Mouse (Mus musculus) cerebellum, adult 2 months (tissue): Measurements from ENCODE around the gene Vps51. TPM values are rescaled to one million over a fixed set of nuclear protein-coding genes. Genes with fewer than 3 reads are reported as not detected.

ENCODE experiments used
- DNase-seq, 2 experiments: peaks; one replicate each; pipeline ENCODE4 v3.0.0; 2021
- H3K27ac ChIP-seq: fragments of 200-500 bp; 2 replicates; pipeline ENCODE4 v1.5.1; 2012; ENCODE audit warnings: low read length, control low read depth, inconsistent platforms; ENCODE audit not compliant: insufficient read depth
- H3K27me3 ChIP-seq: fragments of 200-500 bp; 2 replicates; pipeline ENCODE4 v1.6.1; 2012; ENCODE audit warnings: inconsistent platforms, mild to moderate bottlenecking, low read length, moderate library complexity; ENCODE audit not compliant: control insufficient read depth, insufficient read depth
- H3K4me1 ChIP-seq: fragments of 200-500 bp; 2 replicates; pipeline ENCODE4 v1.6.1; 2011; ENCODE audit warnings: low read length; ENCODE audit not compliant: control insufficient read depth, insufficient read depth
- H3K4me3 ChIP-seq: fragments of 200-500 bp; replicated peaks from 2 replicates; pipeline ENCODE3; 2011; ENCODE audit warnings: mild to moderate bottlenecking, low read depth, low read length, control low read depth; ENCODE audit not compliant: insufficient read depth
- CTCF ChIP-seq: fragments of 200-500 bp; IDR thresholded peaks from 2 replicates; pipeline ENCODE4 v1.5.1; 2011; ENCODE audit warnings: low read depth, mild to moderate bottlenecking, control low read depth, low read length, moderate library complexity, borderline replicate concordance; ENCODE audit not compliant: insufficient read depth
- POLR2A ChIP-seq: fragments of 200-500 bp; IDR thresholded peaks from 2 replicates; pipeline ENCODE4 v1.6.1; 2011; ENCODE audit warnings: low read length, control low read depth, borderline replicate concordance; ENCODE audit not compliant: insufficient read depth
- WGBS: fragments of 180-500 bp; shearing (Covaris S2); methylation state at CpG from one replicate; pipeline ENCODE4 v1.1.7; 2018; 5-methylcytosine and 5-hydroxymethylcytosine counted together
- polyA plus RNA-seq: library from polyadenylated mRNA; depleted of rRNA; stranded (reverse); fragments of >200 nt; gene quantifications from 2 replicates; pipeline ENCODE4 v1.2.3, GENCODE M21; 2012

Vps51 gene
- polyA plus RNA-seq, 1 experiment = 108 TPM

- WGBS = 55% methylated on average over 31 of the region's 31 CpGs
- no peak overlapping the region for H3K27ac ChIP-seq
Measured at GRCm38 (mm10) chr19:6070571-6071250, 6.3 kb downstream of the Vps51 start.

GRCm38 (mm10) chr19:6069851-6070250, 7.2 kb downstream of the Vps51 start:
- peaks cover 9% of the 10 kb centered on the region for H3K4me1 ChIP-seq
- H3K4me3 ChIP-seq = no peak overlapping the region
- TF ChIP-seq CTCF (no peak), POLR2A (no peak)
- 70% methylated on average over 10 of the region's 10 CpGs for WGBS
- no peaks in the 10 kb centered on the region for H3K27me3 ChIP-seq
- no peak for DNase-seq
- no peak overlapping the region for H3K27ac ChIP-seq

More at GRCm38 (mm10) chr19:6070571-6071250, 6.3 kb downstream of the Vps51 start:
- TF ChIP-seq CTCF (no peak), POLR2A (no peak)
- Histone ChIP-seq H3K27me3 (no peaks in the 10 kb centered on the region), H3K4me1 (peaks cover 9% of the 10 kb centered on the region), H3K4me3 (no peak overlapping the region)
- no peak for DNase-seq

DNA sequence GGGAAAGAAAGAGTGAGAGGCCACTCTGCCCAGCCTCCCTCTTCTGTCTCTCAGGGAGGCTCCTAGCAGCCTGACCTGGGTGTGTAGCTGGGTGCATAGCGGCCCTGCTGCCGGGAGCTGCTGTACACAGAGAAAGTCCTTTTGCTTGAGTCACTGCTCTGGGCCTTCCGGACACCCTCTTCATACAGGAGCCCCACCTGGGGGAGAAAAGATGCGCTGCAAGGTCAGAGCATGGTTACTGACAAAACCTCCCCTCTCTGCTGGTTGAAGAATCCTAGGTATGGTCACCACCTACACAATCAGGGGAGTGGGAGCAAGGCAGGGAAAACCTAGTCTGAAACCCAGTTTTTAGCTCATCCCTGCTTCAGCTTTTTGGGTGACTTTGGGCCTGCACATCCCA, 8.1 kb downstream of the Vps51 start:
- WGBS = 80% methylated on average over 4 of the region's 4 CpGs
- peaks cover 9% of the 10 kb centered on the region for H3K4me1 ChIP-seq
- no peaks in the 10 kb centered on the region for H3K27me3 ChIP-seq
- DNase-seq = no peak
- H3K4me3 ChIP-seq = no peak overlapping the region
- TF ChIP-seq CTCF = no peak
- TF ChIP-seq POLR2A = no peak
- H3K27ac ChIP-seq = no peak overlapping the region

GRCm38 (mm10) chr19:6067724-6068415, 9.2 kb downstream of the Vps51 start, which contains the start of gene Tm7sf2:
Tm7sf2 (minus strand) TSS chr19:6068373.
- Histone ChIP-seq H3K4me3 (peak within 1 kb of the TSS; percentile 54), H3K27ac (peak within 1 kb of the TSS; percentile 30; the same call in 1 of the 2 replicates), H3K27me3 (no peaks in the 10 kb centered on the region), H3K4me1 (peaks cover 13% of the 10 kb centered on the region)
- peak; percentile 85 to 87 for DNase-seq
- TF ChIP-seq CTCF (0 out of 2 replicates have a peak, but pooled peaks have one; percentile 1), POLR2A (0 out of 2 replicates have a peak, but pooled peaks have one; percentile 17)
- 11% methylated on average over 33 of the region's 33 CpGs for WGBS

- Histone ChIP-seq H3K27me3 (no peaks in the 10 kb centered on the region), H3K4me3 (peak overlapping the region; percentile 54), H3K27ac (peak overlapping the region; percentile 43), H3K4me1 (peaks cover 20% of the 10 kb centered on the region)
- DNase-seq = peak; percentile 88 to 90
- 1% methylated on average over 30 of the region's 30 CpGs for WGBS
- TF ChIP-seq CTCF (peak; percentile 77), POLR2A (no peak)
Measured at GRCm38 (mm10) chr19:6067011-6067723, 9.9 kb downstream of the Vps51 start.

DNA sequence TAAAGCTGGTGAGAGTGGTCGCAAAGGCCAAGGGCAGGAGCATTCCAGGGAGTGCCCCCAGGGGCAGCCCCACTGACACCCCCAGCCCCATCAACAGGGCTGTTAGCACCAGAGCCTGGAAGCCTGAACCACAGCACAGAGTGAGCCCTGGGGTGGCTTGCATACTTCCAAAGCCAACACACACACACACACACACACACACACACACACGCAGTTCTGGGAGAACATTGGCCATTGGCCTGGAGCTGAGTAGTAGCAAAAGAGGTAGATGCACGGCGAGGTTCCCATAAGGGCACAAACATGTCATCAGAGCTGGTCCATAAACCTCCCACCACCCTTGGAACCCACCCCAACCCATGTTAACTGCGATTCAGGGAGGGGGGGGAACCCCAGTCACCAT, 10.5 kb downstream of the Vps51 start:
- no peak for TF ChIP-seq POLR2A
- TF ChIP-seq CTCF = no peak
- H3K4me3 ChIP-seq = peak overlapping the region; percentile 54
- H3K4me1 ChIP-seq = peaks cover 22% of the 10 kb centered on the region
- DNase-seq = no peak
- H3K27me3 ChIP-seq = no peaks in the 10 kb centered on the region
- 18% methylated on average over 5 of the region's 5 CpGs for WGBS
- H3K27ac ChIP-seq = peak overlapping the region; percentile 43

DNA sequence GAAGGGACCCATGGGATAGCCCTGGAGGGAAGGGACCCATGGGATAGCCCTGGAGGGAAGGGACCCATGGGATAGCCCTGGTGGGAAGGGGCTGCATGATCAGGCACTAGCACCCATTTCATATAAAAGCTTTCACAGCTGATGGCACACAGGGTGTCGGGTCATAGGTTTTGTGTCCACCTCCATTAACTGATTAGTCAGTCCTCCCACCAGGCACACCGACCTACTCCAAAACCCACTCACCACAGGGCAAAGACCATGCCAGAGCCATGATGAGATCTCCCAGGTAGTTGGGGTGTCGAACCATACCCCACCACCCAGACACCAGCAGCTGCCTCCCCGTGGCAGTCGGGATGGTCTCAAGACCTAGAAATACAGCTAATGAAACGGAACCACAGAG, 13.9 kb downstream of the Vps51 start:
- Histone ChIP-seq H3K4me1 (peaks cover 27% of the 10 kb centered on the region), H3K27me3 (no peaks in the 10 kb centered on the region), H3K4me3 (no peak overlapping the region), H3K27ac (no peak overlapping the region)
- no peak for DNase-seq
- WGBS = 89% methylated on average over 6 of the region's 6 CpGs
- TF ChIP-seq POLR2A (no peak), CTCF (no peak)
